Mouse (Mus musculus): ENCODE results near the gene Lrpprc.

DNA sequence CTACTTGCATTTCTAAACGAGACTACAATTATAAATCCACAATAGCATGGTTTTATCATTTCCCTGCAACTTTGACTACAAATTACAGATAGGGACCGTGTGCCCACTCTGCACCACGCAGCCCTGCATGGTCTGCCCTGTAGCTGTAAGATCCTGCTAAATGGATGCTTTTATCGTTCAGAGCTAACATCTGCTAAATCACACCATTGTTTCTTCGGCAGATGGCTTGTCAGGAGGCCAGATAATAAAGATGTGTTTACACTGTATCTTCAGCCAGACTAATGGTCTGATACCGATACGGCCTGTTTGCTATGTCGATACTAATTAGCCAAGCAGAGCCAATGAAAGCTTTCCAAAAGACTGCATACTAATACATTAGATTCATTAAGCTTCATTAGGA is 41.3 kb downstream of the Lrpprc start:
- TF ChIP-seq POLR2A (IDR thresholded peaks at IDR 0.05; ENCODE audit: low read depth, low read length) = no peak
- TF ChIP-seq CTCF (IDR thresholded peaks at IDR 0.05; ENCODE audit: extremely low read depth, insufficient read length, insufficient replicate concordance, low read depth, low read length) = no peak

Data from small intestine, adult 2 months (tissue).